Mouse (Mus musculus) erythroblast, embryonic 14.5 days (primary cell): ENCODE data around the gene Nkx2-5.

ENCODE experiments used
- GATA1 ChIP-seq: IDR thresholded peaks from 2 replicates; pipeline ENCODE4 v1.6.1; 2012; ENCODE audit warnings: low read length, inconsistent platforms, mixed read lengths
- TAL1 ChIP-seq: IDR thresholded peaks from 3 replicates; pipeline ENCODE4 v1.6.1; 2012; ENCODE audit warnings: low read length, inconsistent platforms, mixed read lengths

- TF ChIP-seq GATA1 = no peak
- no peak for TF ChIP-seq TAL1
Measured at GRCm38 (mm10) chr17:26836377-26836776, 8.4 kb downstream of the Nkx2-5 start.
